Mouse (Mus musculus): ENCODE results near the gene Nacad. TPM values are rescaled to one million over a fixed set of nuclear protein-coding genes. Genes with fewer than 3 reads are reported as not detected.
A peak's percentile ranks its signal among the peaks of the same experiment; 100 is the strongest.
"Not testable (repeated sequence)": the region's sequence is repeated elsewhere in the genome, so short reads cannot be mapped to it uniquely, and the experiment has no call there.

The Nacad gene
- polyA plus RNA-seq (2015; fragmentation: Nextera tagmentation; extraction: Ambion mirVana), result 5.7 and 8.2 TPM in 2 replicates

GRCm38 (mm10) chr11:6605491-6606399 lies at the start of gene Nacad:
TSS of gene Nacad (minus strand) at chr11:6606053.
- Histone ChIP-seq H3K4me1 (peaks cover 29% of the 10 kb centered on the region), H3K4me2 (peak within 1 kb of the TSS; percentile 67), H3K9me3 (no peaks in the 10 kb centered on the region), H3K27ac (no peak within 1 kb of the TSS), H3K36me3 (no peaks in the 10 kb centered on the region), H3K27me3 (replicated peaks) (peaks cover 29% of the 10 kb centered on the region), H3K9ac (no peak within 1 kb of the TSS), H3K4me3 (replicated peaks) (peak within 1 kb of the TSS; percentile 36)
- ATAC-seq (ENCODE audit: insufficient read depth, low FRiP score, low read depth), result peak; percentile 67
- 5% methylated on average over 39 of the region's 41 CpGs for WGBS

DNA sequence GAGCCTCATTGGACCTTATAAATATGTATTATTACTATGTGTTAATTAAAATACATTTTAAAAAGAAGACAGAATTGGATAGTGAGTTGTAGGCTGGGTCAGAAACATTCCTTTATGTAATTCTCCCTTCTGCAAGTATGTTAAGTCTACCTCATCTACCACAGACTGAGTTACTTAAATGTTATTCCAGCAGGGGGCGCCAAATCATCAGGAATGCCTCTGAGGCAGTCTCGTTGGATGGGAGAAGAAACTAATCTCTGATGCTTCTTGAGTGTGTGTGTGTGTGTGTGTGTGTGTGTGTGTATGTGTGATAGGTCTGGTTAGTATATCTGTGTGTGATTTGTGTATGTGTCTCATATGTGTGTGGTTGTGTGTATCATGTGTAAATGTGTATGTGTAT lies 49.0 kb upstream of the Nacad start:
- 0 out of 2 replicates have a peak, but pooled peaks cover 3% of the 10 kb centered on the region for H3K27me3 ChIP-seq (replicated peaks)
- H3K4me2 ChIP-seq, result no peak overlapping the region
- no peaks in the 10 kb centered on the region for H3K36me3 ChIP-seq
- peaks cover 8% of the 10 kb centered on the region; the same call in 1 of the 2 replicates for H3K4me1 ChIP-seq
- no peaks in the 10 kb centered on the region for H3K9me3 ChIP-seq
- WGBS, result 0% methylated on average over 2 of the region's 2 CpGs
- H3K4me3 ChIP-seq (replicated peaks), result no peak overlapping the region
- ATAC-seq (ENCODE audit: insufficient read depth, low FRiP score, low read depth), result no peak
- H3K27ac ChIP-seq, result no peak overlapping the region
- H3K9ac ChIP-seq, result no peak overlapping the region

GRCm38 (mm10) chr11:6652978-6653377 lies 47.1 kb upstream of the Nacad start:
- not testable (repeated sequence) for H3K4me3 ChIP-seq (replicated peaks); H3K4me2 ChIP-seq; H3K9ac ChIP-seq; H3K4me1 ChIP-seq; H3K9me3 ChIP-seq; H3K36me3 ChIP-seq; H3K27me3 ChIP-seq (replicated peaks); H3K27ac ChIP-seq; ATAC-seq (ENCODE audit: insufficient read depth, low FRiP score, low read depth)
- WGBS, result 73% methylated on average over 3 of the region's 3 CpGs

DNA sequence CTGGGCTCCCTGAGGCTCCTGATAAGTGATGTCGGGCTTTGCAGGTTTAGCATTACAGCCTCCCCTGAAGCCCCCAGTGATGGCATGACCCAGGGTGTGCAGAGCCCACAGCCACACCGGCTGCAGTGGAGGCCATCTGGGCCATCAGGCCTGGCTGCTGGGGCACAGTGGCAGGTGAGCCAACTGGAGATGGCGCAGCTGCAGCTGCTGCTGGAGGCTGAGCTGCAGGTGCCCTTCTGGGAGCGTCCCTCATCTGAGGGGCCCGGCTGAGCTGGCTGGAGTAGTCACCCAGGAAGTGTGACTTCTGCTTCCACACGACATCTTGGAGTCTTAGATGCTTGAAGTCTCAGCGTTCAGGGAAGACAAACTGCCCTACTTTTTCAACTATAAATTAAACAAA lies 44.7 kb upstream of the Nacad start:
- no peak overlapping the region for H3K27ac ChIP-seq
- no peak overlapping the region for H3K9ac ChIP-seq
- no peaks in the 10 kb centered on the region for H3K4me1 ChIP-seq
- no peak for ATAC-seq (ENCODE audit: insufficient read depth, low FRiP score, low read depth)
- 65% methylated on average over 7 of the region's 7 CpGs for WGBS
- no peaks in the 10 kb centered on the region for H3K9me3 ChIP-seq
- no peak overlapping the region for H3K4me3 ChIP-seq (replicated peaks)
- H3K27me3 ChIP-seq (replicated peaks), result 0 out of 2 replicates have a peak, but pooled peaks cover 3% of the 10 kb centered on the region
- no peaks in the 10 kb centered on the region for H3K36me3 ChIP-seq
- no peak overlapping the region for H3K4me2 ChIP-seq

DNA sequence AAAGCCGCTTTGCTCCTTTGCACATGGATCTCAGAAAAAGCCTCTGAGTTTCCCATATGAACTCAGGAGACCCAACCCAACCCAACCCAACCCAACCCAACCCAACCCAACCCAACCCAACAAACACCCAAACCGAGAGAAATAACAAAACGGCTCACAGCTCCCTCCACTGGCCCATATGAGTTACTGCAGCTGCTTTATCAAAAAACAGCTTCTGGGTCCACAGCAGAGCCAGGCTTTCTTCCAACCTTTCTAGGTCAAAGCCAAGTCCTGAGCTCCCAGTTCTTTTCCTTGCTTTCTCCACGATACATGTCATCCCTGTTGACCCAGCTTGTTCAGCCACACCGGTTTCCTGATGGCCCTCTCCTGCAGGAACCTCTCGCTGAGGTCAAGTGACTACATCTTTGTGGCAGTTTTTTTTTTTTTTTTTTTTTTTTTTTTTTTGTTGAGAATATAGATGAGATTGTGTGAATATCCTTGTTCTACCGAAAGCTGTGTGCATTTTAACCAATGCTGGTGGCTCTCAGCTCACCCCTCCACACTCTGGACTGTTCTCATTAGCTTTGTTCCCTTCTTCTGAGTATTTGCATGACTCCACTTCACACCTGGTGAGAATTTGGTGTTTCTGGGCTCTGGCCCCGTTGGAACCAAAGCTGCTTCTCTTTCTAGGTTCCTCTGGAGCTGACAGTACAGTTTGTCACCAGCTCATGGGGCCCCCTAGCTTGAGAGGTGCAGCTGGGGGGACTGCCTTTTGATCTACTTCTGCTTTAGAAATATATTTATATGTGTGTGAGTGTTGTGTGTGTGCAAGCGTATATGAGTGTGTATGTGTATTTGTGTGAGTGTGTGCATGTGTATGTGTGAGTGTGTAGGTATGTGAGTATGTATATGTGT lies 42.2 kb upstream of the Nacad start:
- H3K9ac ChIP-seq, result no peak overlapping the region
- 51% methylated on average over 9 of the region's 9 CpGs for WGBS
- no peak overlapping the region for H3K4me3 ChIP-seq (replicated peaks)
- ATAC-seq (ENCODE audit: insufficient read depth, low FRiP score, low read depth), result no peak
- H3K4me2 ChIP-seq, result no peak overlapping the region
- no peaks in the 10 kb centered on the region for H3K9me3 ChIP-seq
- H3K36me3 ChIP-seq, result no peaks in the 10 kb centered on the region
- H3K4me1 ChIP-seq, result no peaks in the 10 kb centered on the region
- H3K27ac ChIP-seq, result no peak overlapping the region
- 0 out of 2 replicates have a peak, but pooled peaks cover 3% of the 10 kb centered on the region for H3K27me3 ChIP-seq (replicated peaks)

- no peak overlapping the region for H3K4me3 ChIP-seq (replicated peaks)
- no peaks in the 10 kb centered on the region for H3K9me3 ChIP-seq
- 74% methylated on average over 6 of the region's 6 CpGs for WGBS
- H3K4me1 ChIP-seq, result no peaks in the 10 kb centered on the region
- no peak for ATAC-seq (ENCODE audit: insufficient read depth, low FRiP score, low read depth)
- H3K27me3 ChIP-seq (replicated peaks), result no peaks in the 10 kb centered on the region
- H3K36me3 ChIP-seq, result no peaks in the 10 kb centered on the region
- H3K9ac ChIP-seq, result no peak overlapping the region
- no peak overlapping the region for H3K4me2 ChIP-seq
- no peak overlapping the region for H3K27ac ChIP-seq
These were observed 38.7 kb upstream of the Nacad start for GRCm38 (mm10) chr11:6644566-6644965.

- Histone ChIP-seq H3K4me3 (replicated peaks) (no peak overlapping the region), H3K4me1 (no peaks in the 10 kb centered on the region), H3K27me3 (replicated peaks) (no peaks in the 10 kb centered on the region), H3K9ac (no peak overlapping the region), H3K27ac (no peak overlapping the region), H3K4me2 (no peak overlapping the region), H3K9me3 (no peaks in the 10 kb centered on the region), H3K36me3 (no peaks in the 10 kb centered on the region)
- ATAC-seq (ENCODE audit: insufficient read depth, low FRiP score, low read depth), result no peak
- 75% methylated on average over 6 of the region's 6 CpGs for WGBS
These were observed 33.2 kb upstream of the Nacad start for GRCm38 (mm10) chr11:6639072-6639471.

- Histone ChIP-seq H3K9ac (no peak within 1 kb of the TSS), H3K4me2 (no peak within 1 kb of the TSS), H3K27ac (no peak within 1 kb of the TSS), H3K4me3 (replicated peaks) (no peak within 1 kb of the TSS), H3K4me1 (no peaks in the 10 kb centered on the region), H3K36me3 (no peaks in the 10 kb centered on the region), H3K9me3 (no peaks in the 10 kb centered on the region), H3K27me3 (replicated peaks) (no peaks in the 10 kb centered on the region)
- WGBS, result 81% methylated on average over 4 of the region's 4 CpGs
- no peak for ATAC-seq (ENCODE audit: insufficient read depth, low FRiP score, low read depth)
These were observed 32.7 kb upstream of the Nacad start, which contains the start of gene Wap for GRCm38 (mm10) chr11:6638537-6638936. TSS of gene Wap (minus strand) at chr11:6638637.

GRCm38 (mm10) chr11:6636150-6636549 lies 30.3 kb upstream of the Nacad start:
- no peaks in the 10 kb centered on the region for H3K27me3 ChIP-seq (replicated peaks)
- H3K36me3 ChIP-seq, result no peaks in the 10 kb centered on the region
- H3K9ac ChIP-seq, result no peak overlapping the region
- no peak overlapping the region for H3K4me3 ChIP-seq (replicated peaks)
- no peak for ATAC-seq (ENCODE audit: insufficient read depth, low FRiP score, low read depth)
- H3K9me3 ChIP-seq, result no peaks in the 10 kb centered on the region
- no peak overlapping the region for H3K27ac ChIP-seq
- 67% methylated on average over 8 of the region's 8 CpGs for WGBS
- H3K4me1 ChIP-seq, result no peaks in the 10 kb centered on the region
- no peak overlapping the region for H3K4me2 ChIP-seq

DNA sequence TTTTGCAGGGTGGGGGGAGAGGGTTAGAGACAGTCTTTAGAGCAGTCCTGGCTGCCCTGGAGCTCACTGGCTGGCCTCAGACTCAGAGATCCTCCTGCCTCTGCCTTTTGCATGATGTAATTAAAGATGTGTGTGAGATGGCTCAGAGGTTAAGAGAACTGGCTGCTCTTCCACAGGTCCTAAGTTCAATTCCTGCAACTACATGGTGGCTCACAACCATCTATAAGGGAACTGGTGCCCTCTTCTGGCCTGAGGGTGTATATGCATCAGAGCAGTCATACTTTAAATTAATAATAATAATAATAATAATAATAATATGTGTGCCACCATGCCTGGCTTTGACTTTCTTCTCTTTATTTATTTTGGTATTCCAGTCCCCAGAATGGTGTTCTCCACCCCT lies 23.8 kb upstream of the Nacad start:
- ATAC-seq (ENCODE audit: insufficient read depth, low FRiP score, low read depth), result no peak
- Histone ChIP-seq H3K4me3 (replicated peaks) (no peak overlapping the region), H3K27ac (no peak overlapping the region), H3K4me1 (peaks cover 4% of the 10 kb centered on the region; the same call in 1 of the 2 replicates), H3K36me3 (no peaks in the 10 kb centered on the region), H3K9ac (no peak overlapping the region), H3K4me2 (no peak overlapping the region), H3K27me3 (replicated peaks) (no peaks in the 10 kb centered on the region), H3K9me3 (no peaks in the 10 kb centered on the region)

- ATAC-seq (ENCODE audit: insufficient read depth, low FRiP score, low read depth), result no peak
- H3K36me3 ChIP-seq, result peaks cover 4% of the 10 kb centered on the region
- no peak overlapping the region for H3K4me2 ChIP-seq
- H3K4me3 ChIP-seq (replicated peaks), result no peak overlapping the region
- no peaks in the 10 kb centered on the region for H3K27me3 ChIP-seq (replicated peaks)
- H3K9me3 ChIP-seq, result no peaks in the 10 kb centered on the region
- H3K9ac ChIP-seq, result no peak overlapping the region
- 28% methylated on average over 4 of the region's 4 CpGs for WGBS
- H3K4me1 ChIP-seq, result peaks cover 15% of the 10 kb centered on the region; the same call in 1 of the 2 replicates
- no peak overlapping the region for H3K27ac ChIP-seq
These were observed 22.7 kb upstream of the Nacad start for GRCm38 (mm10) chr11:6628568-6628967.

GRCm38 (mm10) chr11:6627731-6628130 lies 21.9 kb upstream of the Nacad start:
- Histone ChIP-seq H3K27me3 (replicated peaks) (no peaks in the 10 kb centered on the region), H3K4me3 (replicated peaks) (no peak overlapping the region), H3K9ac (no peak overlapping the region), H3K27ac (no peak overlapping the region; the same call in 1 of the 2 replicates), H3K4me1 (peaks cover 16% of the 10 kb centered on the region; the same call in 1 of the 2 replicates), H3K9me3 (no peaks in the 10 kb centered on the region), H3K4me2 (no peak overlapping the region), H3K36me3 (peaks cover 5% of the 10 kb centered on the region)
- no peak for ATAC-seq (ENCODE audit: insufficient read depth, low FRiP score, low read depth)
- whole genome bisulfite sequencing, result 82% methylated on average over 4 of the region's 4 CpGs
